Comparison of ENCODE assay signal across 9 mouse cellular contexts in genomic region chr16:93368824-93369765, GRCm38 (mm10).
A peak's percentile ranks its signal among the peaks of the same experiment; 100 is the strongest.
DNase-seq lines count a peak whose midpoint lies in the region; ATAC-seq and TF ChIP-seq lines count a peak whose summit lies in the region.
"Had no signal": no experiment of that assay in that cellular context is flagged by ENCODE, and none has a peak within 500 bp of the region (broad histone marks: within the 10 kb centered on the region; RNA-seq: fewer than 3 reads in every experiment).

No protein-coding gene starts in this region.

- no peak for TF ChIP-seq CTCF in heart, postnatal 0 days (IDR thresholded peaks at IDR 0.05; ENCODE audit: low read depth)
- no peak for TF ChIP-seq CTCF in heart, adult 2 months (IDR thresholded peaks at IDR 0.05)
- no peak for TF ChIP-seq CTCF in brain, embryonic 14.5 days (IDR thresholded peaks at IDR 0.05; ENCODE audit: borderline replicate concordance, extremely low read depth, insufficient read depth, insufficient read length)

- H3K4me1 ChIP-seq in heart, postnatal 0 days (ENCODE audit: control insufficient read depth, insufficient read depth) = 0 out of 2 replicates have a peak, but pooled peaks cover 13% of the 10 kb centered on the region
- no peaks in the 10 kb centered on the region for H3K4me1 ChIP-seq in heart, adult 2 months (ENCODE audit: control insufficient read depth, insufficient read depth, low read length)
- 0 out of 2 replicates have a peak, but pooled peaks cover 6% of the 10 kb centered on the region for H3K4me1 ChIP-seq in hindbrain, embryonic 14.5 days (replicated peaks; ENCODE audit: control insufficient read depth, insufficient read depth, low read length)

- no peak for DNase-seq in heart, postnatal 0 days (ENCODE audit: low spot score)
- no peak for DNase-seq in heart, adult 2 months
- DNase-seq in brain, embryonic 14.5 days (ENCODE audit: low read depth) = peak; percentile 89
- DNase-seq in hindbrain, embryonic 14.5 days (ENCODE audit: low spot score) = peak; percentile 46
- peak; percentile 54 for DNase-seq in retina, embryonic 14.5 days (ENCODE audit: low spot score)
- no peak for DNase-seq in layer of hippocampus, postnatal 25 days (ENCODE audit: extremely low spot score in 1 of 2, low spot score in 1 of 2)
- DNase-seq in cerebellum, adult 8-10 months = no peak

- H3K9me3 ChIP-seq in heart, postnatal 0 days (replicated peaks; ENCODE audit: control insufficient read depth, low read length) = no peaks in the 10 kb centered on the region
- no peaks in the 10 kb centered on the region for H3K9me3 ChIP-seq in hindbrain, embryonic 14.5 days (ENCODE audit: control insufficient read depth, low read length)

- H3K4me3 ChIP-seq in heart, postnatal 0 days (ENCODE audit: low read depth, low read length) = no peak overlapping the region
- no peak overlapping the region for H3K4me3 ChIP-seq in heart, adult 2 months
- no peak overlapping the region for H3K4me3 ChIP-seq in hindbrain, embryonic 14.5 days (replicated peaks; ENCODE audit: low read length)
- H3K4me3 ChIP-seq: myocyte had no signal

- WGBS in heart, postnatal 0 days = 34% methylated on average over 21 of the region's 21 CpGs
- WGBS in heart, adult 2 months = 47% methylated on average over 21 of the region's 21 CpGs
- 65% methylated on average over 21 of the region's 21 CpGs for WGBS in hindbrain, embryonic 14.5 days

- no peaks in the 10 kb centered on the region for H3K79me2 ChIP-seq in heart, adult 2 months (replicated peaks; ENCODE audit: control insufficient read depth, insufficient read depth, low read length)

- H3K4me2 ChIP-seq in heart, postnatal 0 days (ENCODE audit: low read depth, low read length) = 0 out of 2 replicates have a peak overlapping the region, but pooled peaks have one; percentile 8
- no peak overlapping the region for H3K4me2 ChIP-seq in hindbrain, embryonic 14.5 days (replicated peaks)

- H3K27me3 ChIP-seq in heart, postnatal 0 days (ENCODE audit: control insufficient read depth, insufficient read depth, low read length) = no peaks in the 10 kb centered on the region
- H3K27me3 ChIP-seq in heart, adult 2 months (ENCODE audit: control insufficient read depth, insufficient read depth, low read length) = no peaks in the 10 kb centered on the region
- H3K27me3 ChIP-seq in hindbrain, embryonic 14.5 days (ENCODE audit: control insufficient read depth, insufficient read depth, low read length) = no peaks in the 10 kb centered on the region

- TF ChIP-seq EP300 in heart, postnatal 0 days (IDR thresholded peaks at IDR 0.05; ENCODE audit: low read depth) = no peak
- no peak for TF ChIP-seq EP300 in heart, adult 2 months (IDR thresholded peaks at IDR 0.05; ENCODE audit: insufficient read depth, low read depth, low read length)

- TF ChIP-seq POLR2A in heart, adult 2 months (IDR thresholded peaks at IDR 0.05; ENCODE audit: insufficient read depth, low read depth, low read length) = no peak
- TF ChIP-seq POLR2A in brain, embryonic 14.5 days (IDR thresholded peaks at IDR 0.05; ENCODE audit: borderline replicate concordance, extremely low read depth, insufficient read depth, insufficient read length, poor library complexity, severe bottlenecking) = no peak

- intact Hi-C loops in heart, adult 2 months (cut with DNase I) = no loop called here

- no peak overlapping the region for H3K9ac ChIP-seq in heart, postnatal 0 days (replicated peaks; ENCODE audit: low read depth, low read length)
- no peak overlapping the region for H3K9ac ChIP-seq in heart, adult 2 months (ENCODE audit: low read depth, low read length)
- no peak overlapping the region for H3K9ac ChIP-seq in hindbrain, embryonic 14.5 days

- ATAC-seq in heart, postnatal 0 days (ENCODE audit: insufficient read depth, low read depth) = peak; percentile 62; the same call in 1 of the 2 replicates
- peak; percentile 59; the same call in 1 of the 2 replicates for ATAC-seq in hindbrain, embryonic 14.5 days (ENCODE audit: low FRiP score)
- no peak for ATAC-seq in activated CD4-positive, CD25-positive, alpha-beta regulatory T cell, adult 4 months

- H3K27ac ChIP-seq in heart, postnatal 0 days (ENCODE audit: low read depth) = no peak overlapping the region
- no peak overlapping the region for H3K27ac ChIP-seq in heart, adult 2 months
- peak overlapping the region; percentile 57; the same call in 1 of the 2 replicates for H3K27ac ChIP-seq in hindbrain, embryonic 14.5 days

- H3K36me3 ChIP-seq in heart, postnatal 0 days (replicated peaks; ENCODE audit: control insufficient read depth, insufficient read depth, low read length) = no peaks in the 10 kb centered on the region
- H3K36me3 ChIP-seq in heart, adult 2 months (ENCODE audit: control insufficient read depth, insufficient read depth, low read length) = no peaks in the 10 kb centered on the region
- H3K36me3 ChIP-seq in hindbrain, embryonic 14.5 days (replicated peaks; ENCODE audit: control insufficient read depth, insufficient read depth) = no peaks in the 10 kb centered on the region

Comparison
In these comparisons a context has a peak if more than half of its experiments do, and no peak if none do; other contexts are left out.
1. DNase-seq: peak in brain, embryonic 14.5 days (single experiment), hindbrain, embryonic 14.5 days (single experiment) and retina, embryonic 14.5 days (single experiment); none in heart, postnatal 0 days (single experiment), heart, adult 2 months (0 of 2), layer of hippocampus, postnatal 25 days (0 of 2) and cerebellum, adult 8-10 months (single experiment).